Mouse (Mus musculus) brain, embryonic 14.5 days (tissue): Measurements from ENCODE around the gene Them5. TPM values are rescaled to one million over a fixed set of nuclear protein-coding genes. Genes with fewer than 3 reads are reported as not detected.

Experiments
- DNase-seq: peaks from one replicate; pipeline ENCODE4 v3.0.0-alpha.2; 2011; ENCODE audit warnings: low read depth
- CTCF ChIP-seq: fragments of 200-500 bp; IDR thresholded peaks from 2 replicates; pipeline ENCODE4 v1.5.1; 2012; ENCODE audit warnings: inconsistent platforms, mild to moderate bottlenecking, moderate library complexity, borderline replicate concordance; ENCODE audit not compliant: insufficient read depth, insufficient read length; ENCODE audit errors: extremely low read depth
- POLR2A ChIP-seq: fragments of 200-500 bp; IDR thresholded peaks from 2 replicates; pipeline ENCODE4 v1.6.1; 2012; ENCODE audit warnings: mild to moderate bottlenecking, inconsistent platforms, borderline replicate concordance; ENCODE audit not compliant: poor library complexity, insufficient read depth, insufficient read length, severe bottlenecking; ENCODE audit errors: extremely low read depth
- polyA plus RNA-seq: library from polyadenylated mRNA; depleted of rRNA; stranded (reverse); fragments of >200 nt; gene quantifications from 2 replicates; pipeline ENCODE4 v1.2.3, GENCODE M21; 2012

Them5 gene
- polyA plus RNA-seq, 1 experiment, result 0.26 TPM

DNA sequence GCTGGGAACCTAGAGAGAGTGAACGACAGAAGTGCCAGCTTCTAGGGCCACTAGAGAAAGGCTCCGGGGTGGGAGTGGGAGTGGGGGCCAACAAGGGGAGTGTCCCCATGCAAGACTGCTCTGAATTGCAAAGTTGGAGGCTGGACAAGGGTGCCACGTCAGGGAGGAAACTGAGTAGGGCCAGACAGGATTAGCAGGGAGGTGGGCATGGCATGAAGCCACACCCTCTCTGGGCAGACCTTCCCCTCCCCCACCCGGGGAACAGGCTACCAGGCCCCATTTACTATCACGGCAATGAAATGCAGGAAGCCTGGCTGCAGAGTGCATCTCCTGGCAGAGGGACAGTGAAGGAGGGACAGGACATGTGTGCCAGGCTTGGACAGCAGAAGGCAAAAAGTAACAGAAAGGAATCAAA lies 31.7 kb downstream of the Them5 start:
- DNase-seq, result peak; percentile 65

DNA sequence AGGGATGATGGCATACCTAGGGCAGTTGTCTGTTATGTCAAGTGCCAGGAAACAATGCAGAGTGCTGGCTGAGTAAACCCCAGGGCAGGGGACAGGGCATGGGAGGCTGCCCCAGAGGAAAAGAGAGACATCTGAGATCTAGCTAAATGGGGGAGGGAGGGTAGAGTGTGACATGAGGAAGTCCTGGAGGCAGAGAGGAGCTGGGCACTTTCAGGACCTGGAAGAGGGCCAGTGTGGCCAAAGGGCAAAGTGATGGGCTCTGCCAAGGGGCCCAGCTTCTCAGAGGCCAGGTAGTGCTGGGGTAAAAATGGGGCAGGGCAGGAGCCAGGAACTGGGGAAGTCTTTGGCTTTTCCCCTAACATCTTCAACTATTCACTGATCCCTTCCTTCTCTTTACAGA lies 32.7 kb downstream of the Them5 start:
- no peak for DNase-seq
- TF ChIP-seq POLR2A, result no peak
- TF ChIP-seq CTCF, result no peak

More for the DNA sequence above, 31.7 kb downstream of the Them5 start:
- TF ChIP-seq CTCF (no peak), POLR2A (no peak)

DNA sequence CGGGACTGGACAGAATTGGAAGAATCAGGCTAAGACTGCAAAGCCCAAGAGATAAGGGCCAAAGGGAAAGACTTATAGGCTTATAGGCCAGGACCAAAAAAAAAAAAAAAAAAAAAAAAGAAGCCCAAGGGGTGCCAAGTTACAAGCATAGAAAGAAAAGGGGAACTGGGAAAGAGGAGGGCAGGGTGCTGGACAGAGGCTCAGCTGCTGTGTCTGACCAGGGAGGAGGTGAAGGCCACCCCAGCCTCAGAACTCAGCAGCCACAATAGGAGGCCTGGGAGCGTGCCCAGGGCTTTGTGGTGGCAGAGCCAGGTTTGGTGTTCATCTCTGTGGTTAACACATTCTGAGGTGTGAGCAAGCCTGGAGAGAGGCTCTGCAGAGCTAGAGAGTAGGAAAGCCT lies 33.2 kb downstream of the Them5 start:
- no peak for DNase-seq
- TF ChIP-seq CTCF, result no peak
- no peak for TF ChIP-seq POLR2A

DNA sequence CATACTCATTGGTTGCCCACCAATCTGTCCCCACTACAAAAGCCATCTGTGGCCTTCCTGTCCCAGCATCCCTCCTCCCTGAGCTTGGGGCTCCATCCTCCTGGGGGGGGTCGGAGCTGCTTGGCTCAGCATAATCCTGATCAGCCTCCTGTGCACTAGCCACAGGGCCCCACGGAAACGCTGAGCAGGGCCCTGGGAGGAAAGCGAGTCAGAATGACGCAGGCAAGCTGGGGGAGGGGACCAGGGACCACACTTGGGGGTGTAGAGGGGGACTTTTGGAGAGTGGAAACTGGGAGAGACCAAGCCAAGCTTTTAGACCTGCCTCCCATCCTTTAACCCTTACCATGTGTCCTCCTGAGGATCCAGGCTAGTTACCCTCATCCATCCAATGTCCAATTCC lies 34.0 kb downstream of the Them5 start:
- TF ChIP-seq POLR2A (no peak), CTCF (no peak)

DNA sequence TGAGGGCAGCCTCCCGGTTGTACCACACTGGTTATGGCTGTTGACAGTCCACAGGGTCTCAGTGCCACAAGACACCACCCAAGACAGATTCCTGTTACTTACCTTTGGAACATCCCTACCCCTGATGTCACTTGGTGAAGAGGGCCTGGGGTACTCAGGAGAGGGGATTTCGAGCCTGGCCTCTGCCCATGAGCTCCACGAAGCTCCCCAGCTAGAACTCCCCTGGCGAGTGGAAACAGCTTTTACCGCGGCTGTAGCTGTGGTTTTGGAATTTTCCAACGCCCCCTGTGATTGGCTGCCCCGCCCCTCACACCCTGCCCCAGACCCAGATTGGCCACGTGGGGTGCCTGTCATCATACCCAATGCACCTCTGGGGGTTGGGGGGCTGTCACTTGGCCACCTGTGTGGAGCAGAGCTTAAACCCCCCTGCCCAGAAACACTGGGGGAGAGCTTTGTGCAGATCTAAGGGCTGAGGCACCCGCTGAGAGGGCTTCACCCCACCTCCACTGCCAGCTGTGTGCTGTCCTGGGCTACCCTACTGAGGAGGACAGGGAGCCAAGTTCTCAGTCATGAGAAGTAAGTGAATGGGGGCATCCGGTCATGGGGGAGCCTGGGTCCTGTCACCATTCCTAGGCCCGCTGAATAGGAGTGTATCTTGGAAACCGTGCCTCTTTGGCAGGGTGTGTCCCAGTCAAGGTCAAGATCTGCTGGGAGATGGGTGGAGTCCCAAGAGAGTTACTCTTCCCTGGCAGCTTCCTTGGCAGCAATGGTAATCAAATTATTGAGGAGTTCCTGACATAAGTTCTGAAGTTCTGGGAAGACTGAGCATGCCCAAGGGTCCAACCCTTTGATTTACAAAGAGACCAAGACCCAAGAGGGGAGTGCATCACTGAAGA lies 35.4 kb downstream of the Them5 start:
- no peak for TF ChIP-seq CTCF
- no peak for TF ChIP-seq POLR2A
- DNase-seq, result no peak

More for the DNA sequence above, 34.0 kb downstream of the Them5 start:
- DNase-seq, result no peak

DNA sequence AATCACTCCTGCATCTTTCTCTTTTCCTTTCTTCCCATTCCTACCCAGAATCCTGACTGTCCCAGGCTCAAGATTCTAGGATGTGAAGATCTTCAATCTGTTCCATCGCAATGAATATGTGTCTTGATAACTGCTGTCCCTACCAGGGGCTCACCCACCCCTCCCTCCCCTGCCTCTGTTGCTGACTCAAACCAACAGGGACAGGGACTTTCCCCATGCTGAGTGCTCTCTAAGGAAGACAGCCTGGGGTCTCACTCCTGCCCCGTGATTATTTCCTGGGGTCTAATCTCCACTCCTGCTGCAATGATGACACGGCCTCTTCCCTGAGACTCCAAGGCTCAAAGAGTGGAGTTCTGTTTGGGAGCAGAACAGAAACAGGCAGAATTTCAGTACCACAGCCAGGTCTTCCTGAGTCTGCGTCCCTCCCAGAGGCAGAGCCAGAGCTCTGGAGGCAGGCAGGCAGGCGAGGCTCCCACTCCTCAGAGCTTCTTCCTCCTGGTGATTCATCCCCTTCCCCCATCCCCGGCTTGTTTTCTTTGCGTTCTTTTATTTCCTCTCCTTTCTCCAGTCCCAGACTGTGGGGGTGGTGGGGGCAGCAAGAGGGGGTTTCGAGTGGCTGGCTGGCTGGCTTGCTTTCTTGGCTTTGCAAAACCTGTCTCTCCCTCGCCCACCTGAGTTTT lies 38.1 kb downstream of the Them5 start:
- TF ChIP-seq POLR2A (no peak), CTCF (no peak)
- DNase-seq, result no peak

DNA sequence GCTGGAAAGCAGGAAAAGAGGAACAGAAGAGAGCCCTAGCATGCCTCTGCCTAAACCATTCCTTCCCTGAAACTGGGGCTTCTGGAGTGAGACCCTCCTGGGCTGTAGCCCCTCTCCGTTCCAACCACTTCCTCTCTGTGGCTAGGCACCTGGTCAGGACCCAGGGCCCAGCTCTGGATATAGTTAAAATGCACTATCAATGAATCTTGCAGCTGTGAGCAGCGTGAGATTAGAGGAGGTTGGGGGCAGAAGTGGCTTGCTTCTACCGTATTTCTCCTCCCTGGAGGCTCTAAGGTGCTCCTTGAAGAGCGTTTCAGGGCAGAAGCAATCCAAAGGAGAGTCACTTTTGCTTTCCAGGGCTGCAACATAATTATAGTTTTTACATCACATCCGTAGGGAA lies 40.4 kb downstream of the Them5 start:
- TF ChIP-seq CTCF (no peak), POLR2A (no peak)
- DNase-seq, result no peak

DNA sequence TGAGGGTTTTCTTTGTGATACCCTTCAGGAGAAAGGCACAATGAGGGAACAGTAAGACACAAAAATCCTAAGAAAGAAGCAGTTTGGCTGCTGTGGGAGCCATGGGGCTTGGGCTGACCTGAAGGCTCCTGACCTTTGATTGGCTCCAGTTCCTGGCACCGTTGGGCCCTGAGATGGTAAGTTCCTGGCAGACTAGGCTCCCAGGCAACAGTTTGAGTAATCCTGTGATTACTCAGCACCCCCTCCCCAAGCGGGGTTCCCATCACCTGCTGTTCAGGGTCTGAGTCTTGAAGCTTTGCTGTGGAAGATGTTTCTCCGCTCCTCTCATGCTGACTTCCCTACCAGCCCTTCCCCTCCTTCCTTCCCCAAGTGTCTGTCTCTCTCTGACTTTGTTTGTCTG lies 41.6 kb downstream of the Them5 start:
- DNase-seq, result no peak
- no peak for TF ChIP-seq CTCF
- no peak for TF ChIP-seq POLR2A

DNA sequence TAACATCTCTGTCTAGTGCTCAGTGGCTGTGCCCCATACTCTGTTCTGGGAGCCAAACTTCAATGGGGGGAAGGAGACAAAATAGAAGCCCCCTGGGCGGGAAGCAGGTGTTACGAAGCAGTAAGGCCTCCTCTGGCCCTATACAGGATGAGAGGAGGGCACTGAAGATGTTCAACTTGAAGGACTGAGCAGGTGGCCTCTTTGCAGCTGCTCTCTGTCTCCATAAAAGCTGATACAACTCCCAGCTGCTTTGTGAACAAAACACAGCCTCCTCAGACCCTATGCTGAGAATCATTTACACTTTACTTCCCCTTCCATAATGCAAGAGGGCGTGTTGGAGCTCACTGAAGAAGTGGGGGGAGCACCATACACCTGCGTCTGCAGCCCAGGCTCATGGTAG lies 44.8 kb downstream of the Them5 start:
- DNase-seq, result no peak
- no peak for TF ChIP-seq POLR2A
- no peak for TF ChIP-seq CTCF

DNA sequence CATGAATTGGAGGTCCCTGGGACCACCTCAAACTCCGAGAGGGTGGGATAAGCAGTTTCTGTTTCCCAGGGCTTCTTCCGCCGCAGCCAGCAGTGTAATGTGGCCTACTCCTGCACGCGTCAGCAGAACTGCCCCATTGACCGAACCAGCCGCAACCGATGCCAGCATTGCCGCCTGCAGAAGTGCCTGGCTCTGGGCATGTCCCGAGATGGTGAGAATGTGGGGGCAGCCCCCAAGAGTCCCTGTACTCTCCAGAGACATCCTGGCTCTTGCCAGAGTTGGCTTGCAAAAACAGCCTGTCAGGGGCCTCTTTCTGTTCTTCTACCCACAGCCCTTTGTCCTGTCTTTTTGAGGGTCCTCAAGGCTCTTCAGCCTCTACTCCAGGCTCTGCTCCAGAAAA lies 45.5 kb downstream of the Them5 start:
- no peak for DNase-seq
- TF ChIP-seq CTCF (no peak), POLR2A (no peak)

DNA sequence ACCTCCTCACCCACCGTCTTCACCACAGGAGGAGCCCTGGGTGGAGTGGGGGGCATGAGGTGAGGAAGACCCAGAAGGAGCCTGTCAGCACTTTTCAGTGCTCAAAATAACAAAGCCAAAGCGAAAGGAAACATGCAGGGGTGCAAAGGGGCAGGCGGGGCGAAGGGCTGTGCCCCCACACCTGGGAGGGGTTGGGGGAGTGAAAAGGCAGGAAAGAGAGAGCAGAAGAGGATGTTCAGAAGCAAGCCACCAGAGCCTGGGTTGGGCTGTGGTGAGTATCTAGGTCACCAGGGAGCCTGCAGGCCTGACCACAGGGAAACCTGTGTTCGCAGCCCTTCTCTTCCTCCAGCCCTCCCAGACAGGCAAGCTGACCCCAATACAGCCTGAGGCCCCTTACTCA lies 46.1 kb downstream of the Them5 start:
- TF ChIP-seq CTCF (no peak), POLR2A (no peak)
- no peak for DNase-seq
